Mouse (Mus musculus) lung, postnatal 10 days (tissue): ENCODE results near the gene Rxfp1.
A peak's percentile ranks its signal among the peaks of the same experiment; 100 is the strongest.

Experiments
- DNase-seq: peaks from one replicate; pipeline ENCODE4 v3.0.0; 2021

The Rxfp1 gene

DNA sequence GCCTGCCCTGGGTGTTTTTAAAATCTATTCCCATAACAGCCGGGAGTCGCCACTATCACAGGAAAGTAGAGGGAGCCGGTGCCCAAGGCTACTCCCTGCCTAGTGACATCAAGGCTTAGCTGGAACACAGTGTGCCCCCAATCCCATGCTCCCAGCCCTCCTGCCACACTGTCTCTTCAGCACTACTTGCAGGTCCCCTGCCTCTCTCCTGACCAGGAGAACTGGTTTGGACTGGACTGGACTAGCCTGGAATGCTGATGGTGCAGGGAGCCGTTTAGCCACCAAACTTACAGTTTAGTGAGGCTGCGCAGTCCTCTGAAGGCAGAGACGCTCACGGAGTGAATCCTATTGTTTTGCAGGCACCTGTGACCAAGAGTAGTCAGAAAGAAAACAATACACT, 67.1 kb downstream of the Rxfp1 start:
- no peak for DNase-seq

DNA sequence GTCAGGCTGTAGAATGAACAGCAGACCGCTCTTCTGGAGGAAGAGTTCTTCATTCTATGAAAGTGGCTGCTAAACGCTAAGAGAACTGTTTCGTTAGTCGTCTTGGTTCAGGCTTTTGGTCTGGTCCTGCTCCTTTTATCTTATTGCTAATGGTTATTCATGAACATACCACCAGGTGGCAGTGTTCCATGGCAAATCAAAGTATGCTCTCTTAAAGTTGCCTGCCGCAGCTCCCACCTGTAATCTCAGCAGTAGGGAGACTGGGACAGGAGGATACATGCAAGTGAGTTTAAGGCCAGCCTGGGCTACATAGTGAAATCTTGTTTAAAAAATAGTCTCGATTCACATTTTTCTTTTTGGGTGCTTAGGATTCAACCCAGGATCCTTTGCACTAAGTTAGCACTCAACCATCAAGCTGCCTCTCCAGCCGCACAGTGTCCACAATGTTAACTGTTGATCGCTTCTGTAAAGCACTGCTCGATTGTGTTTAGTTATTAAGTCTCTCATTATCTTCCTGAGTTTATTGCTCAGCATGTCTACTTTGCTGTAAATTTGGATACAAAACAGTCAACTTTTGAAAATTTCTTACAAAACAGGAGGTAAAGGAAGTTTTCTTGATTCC, 72.8 kb downstream of the Rxfp1 start:
- peak; percentile 52 for DNase-seq

DNA sequence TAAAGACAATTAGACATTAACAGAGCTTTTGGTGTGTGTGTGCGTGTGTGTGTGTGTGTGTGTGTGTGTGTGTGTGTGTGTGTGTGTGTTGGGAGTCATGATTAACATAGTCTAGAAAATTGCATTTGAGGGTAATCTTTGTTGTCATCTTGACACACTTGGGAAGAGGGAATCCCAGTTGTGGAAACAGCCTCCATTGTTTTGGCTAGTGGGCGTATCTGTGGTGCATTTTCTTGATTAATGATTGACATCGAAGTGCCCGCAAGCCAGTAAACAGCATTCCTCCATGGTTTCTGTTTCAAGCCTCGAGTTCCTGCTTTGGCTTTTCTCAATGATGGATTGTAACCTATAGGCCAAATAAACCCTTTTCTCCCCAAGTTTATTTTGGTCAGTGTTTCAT, 81.0 kb downstream of the Rxfp1 start:
- peak; percentile 11 for DNase-seq

DNA sequence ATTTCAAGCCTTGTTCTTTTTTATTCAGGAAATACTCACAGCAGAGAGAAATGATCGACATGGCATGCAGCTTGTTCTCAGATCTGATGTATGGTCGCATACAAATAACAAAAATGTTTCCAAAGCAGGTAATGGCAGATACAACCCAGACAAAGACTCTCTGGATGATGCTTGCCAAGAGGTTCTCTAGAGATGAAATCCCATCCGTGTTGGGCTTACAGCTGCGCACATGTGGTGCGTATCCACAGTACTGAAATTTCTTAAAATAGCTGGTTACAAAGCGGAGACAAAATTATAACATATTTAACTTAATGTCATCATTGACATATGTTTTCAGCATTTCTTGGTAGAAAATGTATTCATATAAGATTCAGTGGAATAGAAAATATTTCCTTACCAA, 85.6 kb downstream of the Rxfp1 start:
- DNase-seq, result no peak

DNA sequence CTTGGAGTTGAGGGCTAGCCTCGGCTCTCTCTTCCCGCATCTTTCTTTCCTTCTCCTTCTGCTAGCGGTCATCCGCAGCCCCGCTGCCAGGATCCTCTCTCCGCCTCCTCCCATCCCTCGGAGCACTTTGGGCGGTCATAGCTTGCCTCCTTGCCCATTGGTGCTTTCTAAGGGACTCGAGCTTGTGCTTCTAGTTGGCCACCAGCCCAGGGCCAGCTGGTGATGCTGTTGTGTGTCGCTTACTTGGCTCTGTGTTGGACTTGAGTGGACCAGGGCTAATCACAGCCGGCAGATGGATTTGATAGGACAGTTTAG, 108.3 kb downstream of the Rxfp1 start, which contains the start of gene Etfdh:
Gene Etfdh (minus strand): TSS at position 85 of the 315 bp plus-strand sequence.
- DNase-seq, result peak; percentile 88

DNA sequence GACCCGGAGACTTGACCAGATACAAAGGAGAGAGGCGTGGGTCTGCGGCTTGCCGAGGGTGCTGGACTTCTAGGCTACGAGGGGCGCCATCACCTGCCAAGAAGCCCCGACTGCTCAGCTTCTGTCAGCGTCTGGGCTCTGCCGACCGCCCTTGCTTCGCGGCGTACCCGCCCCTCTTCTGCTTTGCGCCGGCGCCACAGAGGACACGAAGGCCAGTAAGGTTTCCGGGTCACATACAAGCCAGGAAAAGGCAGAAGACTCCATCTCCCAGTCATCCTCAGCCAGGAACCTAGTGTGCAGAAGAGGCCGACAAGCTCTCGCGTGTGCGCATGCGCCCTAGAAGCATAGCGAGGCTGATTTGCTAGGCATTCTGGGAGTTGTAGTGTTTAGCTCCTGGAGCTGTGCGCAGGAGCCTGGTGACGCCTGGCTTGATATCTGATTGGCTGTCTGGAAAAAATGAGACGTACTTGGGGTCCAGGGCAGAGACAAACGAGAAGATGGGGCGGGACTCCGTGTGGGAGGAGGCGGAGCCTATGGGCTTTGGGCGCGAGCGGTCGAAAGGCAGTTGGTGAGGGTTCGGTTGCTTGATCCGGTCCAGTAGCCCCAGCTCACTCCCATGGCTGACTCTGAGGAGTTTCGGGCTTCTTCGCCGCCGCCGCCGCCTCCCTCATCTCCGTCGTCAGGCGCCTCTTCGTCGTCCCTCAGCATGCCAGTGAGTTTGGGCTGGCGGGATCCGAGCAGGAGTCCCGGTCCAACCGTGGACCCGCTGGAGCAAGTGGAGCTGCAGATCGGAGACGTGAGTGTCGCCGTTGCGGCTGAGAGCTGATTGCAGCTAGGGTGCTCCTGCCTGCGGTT, 108.9 kb downstream of the Rxfp1 start, which contains the start of gene 4930579G24Rik:
Gene 4930579G24Rik (plus strand): TSS at position 519 of the 855 bp plus-strand sequence.
- DNase-seq, result peak; percentile 98

DNA sequence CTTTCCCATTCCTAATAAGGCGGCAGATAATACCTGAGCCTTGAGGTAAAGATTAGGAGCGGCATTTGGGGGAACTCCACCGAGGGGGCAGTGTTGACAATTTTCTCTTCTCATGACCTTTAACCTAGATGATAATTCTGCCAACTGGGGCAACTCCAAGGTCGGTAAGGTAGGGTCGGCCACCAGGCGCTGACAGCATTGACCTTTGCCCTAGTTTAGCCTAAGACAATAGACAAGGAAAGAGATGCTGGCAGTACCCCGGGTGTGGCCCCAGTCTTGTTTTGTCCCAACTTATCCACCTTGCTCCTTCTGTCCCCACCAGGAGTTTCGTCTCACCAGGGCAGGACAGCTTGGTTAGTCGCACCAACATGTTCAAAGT, 109.5 kb downstream of the Rxfp1 start:
- DNase-seq, result no peak

DNA sequence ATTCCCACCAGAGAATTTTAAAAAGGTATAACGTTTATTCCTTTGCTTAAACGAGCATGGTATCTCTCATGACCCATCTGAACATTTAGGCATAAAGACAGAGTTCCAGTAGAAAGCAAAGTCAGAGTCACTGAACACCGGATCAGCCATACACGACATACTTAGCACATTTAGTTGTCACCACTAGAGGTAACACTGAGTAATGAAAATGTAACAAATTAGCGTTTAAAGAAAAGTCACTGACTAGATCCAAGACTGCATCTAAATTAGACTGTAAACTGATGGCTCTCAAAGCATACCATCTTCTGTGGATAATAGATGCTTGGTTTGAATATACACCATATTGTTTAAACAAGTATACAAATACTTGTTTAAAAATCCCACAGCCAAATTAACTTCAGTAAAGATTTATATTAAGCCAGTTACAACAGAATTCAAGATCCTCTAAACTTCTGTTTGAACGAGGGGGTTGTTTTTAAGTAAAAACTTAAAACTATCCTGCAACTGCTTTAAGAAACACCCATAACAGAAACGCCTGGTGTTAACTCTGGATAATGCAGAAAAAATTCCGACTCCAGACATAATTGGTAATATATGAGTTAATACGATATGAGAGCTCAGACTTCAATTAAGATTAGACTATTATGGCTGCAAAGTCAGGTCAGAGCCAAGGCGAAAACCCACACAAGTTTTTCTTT, 110.0 kb downstream of the Rxfp1 start:
- DNase-seq, result no peak

DNA sequence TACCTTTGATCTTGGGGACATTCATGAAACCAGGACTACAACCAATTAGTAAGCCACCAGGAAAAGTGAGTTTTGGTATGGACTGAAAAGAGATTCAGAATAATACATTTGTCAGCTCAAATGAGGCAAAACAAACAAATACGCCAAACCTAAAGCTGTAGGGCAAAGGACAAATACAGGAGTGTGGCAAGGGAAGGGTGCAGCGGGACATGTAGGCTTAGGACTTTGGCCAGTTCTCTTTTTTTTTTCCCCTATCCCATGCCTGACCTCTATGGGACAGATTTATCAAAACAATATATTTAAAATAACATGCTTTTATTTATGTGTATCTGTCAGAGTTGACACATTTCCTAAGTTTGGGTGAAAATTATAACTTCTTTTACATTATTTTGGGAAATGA, 127.8 kb downstream of the Rxfp1 start:
- no peak for DNase-seq

DNA sequence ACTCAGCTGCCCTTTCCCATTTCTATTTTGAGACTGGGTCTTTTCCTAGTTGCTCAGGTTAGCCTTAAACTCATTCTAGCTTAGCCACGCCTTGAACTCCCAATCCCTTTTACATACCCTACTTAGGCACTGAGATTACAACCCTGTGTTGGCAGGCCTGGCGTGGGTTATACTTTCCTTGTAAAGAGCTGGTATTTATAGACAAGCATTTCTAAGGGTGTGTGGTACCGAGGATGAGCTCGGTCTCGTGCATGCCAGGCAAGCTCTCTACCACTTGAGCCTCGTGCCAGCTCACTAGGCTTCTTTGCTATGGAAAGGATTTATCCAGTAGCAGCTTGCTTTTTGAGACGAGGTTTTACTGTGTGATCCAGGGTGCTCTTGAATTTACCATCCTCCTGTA, 142.2 kb downstream of the Rxfp1 start:
- no peak for DNase-seq

DNA sequence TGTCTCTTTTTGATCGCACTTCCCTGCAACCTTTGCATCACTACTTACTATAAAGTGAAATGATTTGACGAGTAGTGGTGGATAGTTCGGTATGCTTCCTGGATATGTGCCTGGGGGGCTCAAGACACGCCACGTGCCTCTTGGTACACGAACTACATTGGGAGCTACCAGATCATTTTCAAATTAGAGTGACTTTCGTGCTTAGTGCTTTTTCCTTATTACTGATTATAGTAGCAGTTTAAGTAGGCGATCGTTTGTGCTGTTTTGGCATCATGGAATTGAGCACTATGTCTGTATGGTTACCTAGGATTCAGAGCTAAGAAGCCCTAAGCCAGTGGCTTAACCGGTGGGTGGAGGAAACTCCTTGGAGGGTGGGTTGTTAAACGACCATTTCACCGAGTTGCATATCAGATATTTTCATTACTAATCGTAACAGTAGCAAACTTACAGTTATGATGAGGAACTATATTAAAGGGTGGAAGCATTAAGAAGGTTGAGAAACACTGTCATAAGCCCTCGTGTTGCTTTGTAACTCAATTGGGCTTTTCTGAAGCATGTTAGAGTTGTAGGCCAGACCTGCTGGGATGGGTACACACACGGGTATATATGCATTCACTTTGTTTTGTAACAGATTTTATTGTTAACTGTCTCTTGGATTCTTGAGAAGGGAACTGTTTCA, 145.7 kb downstream of the Rxfp1 start:
- DNase-seq, result no peak
